ENCODE assay signal across 8 mouse cellular contexts in genomic region chr11:76454492-76454891, GRCm38 (mm10). TPM values are rescaled to one million over a fixed set of nuclear protein-coding genes. Genes with fewer than 3 reads are reported as not detected.
DNase-seq lines count a peak whose midpoint lies in the region; ATAC-seq and TF ChIP-seq lines count a peak whose summit lies in the region.

No protein-coding gene starts in this region.

- H3K9ac ChIP-seq in hindbrain, embryonic 14.5 days = no peak overlapping the region
- no peak overlapping the region for H3K9ac ChIP-seq in midbrain, postnatal 0 days (replicated peaks; ENCODE audit: low read length, poor library complexity, severe bottlenecking)

- intact Hi-C loops in left cerebral cortex, postnatal 36 days (cut with DNase I) = loop anchor here (2.0 kb wide), 1 partner anchor 44 kb away; no protein-coding TSS in a partner anchor

- peak; percentile 90 for TF ChIP-seq CTCF in midbrain, postnatal 0 days (IDR thresholded peaks at IDR 0.05)

- H3K4me3 ChIP-seq in hindbrain, embryonic 14.5 days (replicated peaks; ENCODE audit: low read length) = no peak overlapping the region
- no peak overlapping the region for H3K4me3 ChIP-seq in midbrain, postnatal 0 days (ENCODE audit: low read depth, low read length)

- ATAC-seq in hindbrain, embryonic 14.5 days (ENCODE audit: low FRiP score) = peak; percentile 45; the same call in 1 of the 2 replicates
- no peak for ATAC-seq in midbrain, postnatal 0 days (ENCODE audit: low FRiP score)

- no peaks in the 10 kb centered on the region for H3K9me3 ChIP-seq in hindbrain, embryonic 14.5 days (ENCODE audit: control insufficient read depth, low read length)
- no peaks in the 10 kb centered on the region for H3K9me3 ChIP-seq in midbrain, postnatal 0 days (ENCODE audit: low read length)

- H3K27ac ChIP-seq in hindbrain, embryonic 14.5 days = no peak overlapping the region
- H3K27ac ChIP-seq in midbrain, postnatal 0 days (ENCODE audit: low read depth, low read length) = no peak overlapping the region

- H3K4me1 ChIP-seq in hindbrain, embryonic 14.5 days (replicated peaks; ENCODE audit: control insufficient read depth, insufficient read depth, low read length) = peaks cover 19% of the 10 kb centered on the region
- H3K4me1 ChIP-seq in midbrain, postnatal 0 days (ENCODE audit: insufficient read depth, low read length) = peaks cover 7% of the 10 kb centered on the region; the same call in 1 of the 2 replicates

- DNase-seq in layer of hippocampus, adult 11-12 months (ENCODE audit: low spot score) = peak; percentile 66
- no peak for DNase-seq in layer of hippocampus, adult 9-10 months (ENCODE audit: low spot score)
- peak; percentile 87 for DNase-seq in brain, adult 2 months (ENCODE audit: low read depth, low spot score)
- DNase-seq in fibroblast of lung, adult 2 months (ENCODE audit: low read depth) = peak; percentile 44
- peak; percentile 77 for DNase-seq in hindbrain, embryonic 14.5 days (ENCODE audit: low spot score)
- DNase-seq in left cerebral cortex, postnatal 36 days (ENCODE audit: low spot score in 2 of 2) = peak; percentile 57 to 64
- DNase-seq in midbrain, postnatal 0 days (ENCODE audit: low spot score) = peak; percentile 83
- DNase-seq in testis, postnatal 10 days (ENCODE audit: low spot score) = peak; percentile 89

- no peak overlapping the region for H3K4me2 ChIP-seq in hindbrain, embryonic 14.5 days (replicated peaks)
- no peak overlapping the region for H3K4me2 ChIP-seq in midbrain, postnatal 0 days (ENCODE audit: low read depth, low read length, poor library complexity, severe bottlenecking)

- 64% methylated on average over 5 of the region's 5 CpGs for WGBS in hindbrain, embryonic 14.5 days
- WGBS in midbrain, postnatal 0 days = 55% methylated on average over 5 of the region's 5 CpGs

- H3K27me3 ChIP-seq in hindbrain, embryonic 14.5 days (ENCODE audit: control insufficient read depth, insufficient read depth, low read length) = no peaks in the 10 kb centered on the region
- no peaks in the 10 kb centered on the region for H3K27me3 ChIP-seq in midbrain, postnatal 0 days (ENCODE audit: insufficient read depth, low read length)

- peaks cover 92% of the 10 kb centered on the region for H3K36me3 ChIP-seq in hindbrain, embryonic 14.5 days (replicated peaks; ENCODE audit: control insufficient read depth, insufficient read depth)
- H3K36me3 ChIP-seq in midbrain, postnatal 0 days (ENCODE audit: insufficient read depth, low read length) = peaks cover 51% of the 10 kb centered on the region

RNA-seq across cellular contexts. Expression of gene Timm22, which starts 47.7 kb away (rescaled TPM):
- 110 TPM in 2 replicates for polyA plus RNA-seq in hindbrain, embryonic 14.5 days (2014; fragmentation: Nextera tagmentation; extraction: Ambion mirVana)
- 10 to 100 TPM; 38.3 to 38.4 TPM for total RNA-seq in left cerebral cortex, postnatal 36 days (2021)
- 26.6 and 38.0 TPM in 2 replicates for total RNA-seq in midbrain, postnatal 0 days (2014; rRNA removed)
- 103 and 104 TPM in 2 replicates for polyA plus RNA-seq in midbrain, postnatal 0 days (2015; fragmentation: Nextera tagmentation; extraction: Ambion mirVana)

RNA-seq across cellular contexts. Expression of gene Nxn, which starts 55.6 kb away (rescaled TPM):
- 32.0 and 36.0 TPM in 2 replicates for polyA plus RNA-seq in hindbrain, embryonic 14.5 days (2014; fragmentation: Nextera tagmentation; extraction: Ambion mirVana)
- 10 to 100 TPM; 11.0 to 11.6 TPM for total RNA-seq in left cerebral cortex, postnatal 36 days (2021)
- 25.2 and 32.2 TPM in 2 replicates for total RNA-seq in midbrain, postnatal 0 days (2014; rRNA removed)
- 13.7 and 15.2 TPM in 2 replicates for polyA plus RNA-seq in midbrain, postnatal 0 days (2015; fragmentation: Nextera tagmentation; extraction: Ambion mirVana)
